Mouse (Mus musculus) stomach, adult 2 months (tissue): ENCODE measurements around the gene Hsd3b4. TPM values are rescaled to one million over a fixed set of nuclear protein-coding genes. Genes with fewer than 3 reads are reported as not detected.

Experiments used
- polyA plus RNA-seq: library from polyadenylated mRNA; depleted of rRNA; stranded (reverse); fragments of >200 nt; gene quantifications from 2 replicates; pipeline ENCODE4 v1.2.3, GENCODE M21; 2012; rRNA removed

The Hsd3b4 gene
- not detected in 2 replicates for polyA plus RNA-seq

GRCm38 (mm10) chr3:98510414-98510813 lies at the start of gene Hsd3b4:
Hsd3b4 (minus strand) TSS chr3:98510514.

GRCm38 (mm10) chr3:98457026-98457425 lies 53.3 kb downstream of the Hsd3b4 start, which contains the start of gene Gm4450:
Gm4450 (minus strand) TSS chr3:98457126.

Other genes starting within 250 kb of the Hsd3b4 start
- 6.0 and 13.6 TPM in 2 replicates for gene Hmgcs2, start 230.1 kb downstream of the Hsd3b4 start, polyA plus RNA-seq
- gene Phgdh, start 170.5 kb downstream of the Hsd3b4 start, polyA plus RNA-seq: 24.4 and 27.4 TPM in 2 replicates
- 0.12 and 0.52 TPM in 2 replicates for gene Zfp697, start 128.1 kb downstream of the Hsd3b4 start, polyA plus RNA-seq
- gene Gm4450, start 53.4 kb downstream of the Hsd3b4 start, polyA plus RNA-seq: not detected in 2 replicates
- not detected in 2 replicates for gene Gm10681, start 78.3 kb upstream of the Hsd3b4 start, polyA plus RNA-seq
- gene Hsd3b5, start 119.7 kb upstream of the Hsd3b4 start, polyA plus RNA-seq: not detected in 2 replicates
- gene Hsd3b2, start 214.0 kb upstream of the Hsd3b4 start, polyA plus RNA-seq: not detected in 2 replicates